9 mouse cellular contexts compared by ENCODE assay signal in the genomic region with DNA sequence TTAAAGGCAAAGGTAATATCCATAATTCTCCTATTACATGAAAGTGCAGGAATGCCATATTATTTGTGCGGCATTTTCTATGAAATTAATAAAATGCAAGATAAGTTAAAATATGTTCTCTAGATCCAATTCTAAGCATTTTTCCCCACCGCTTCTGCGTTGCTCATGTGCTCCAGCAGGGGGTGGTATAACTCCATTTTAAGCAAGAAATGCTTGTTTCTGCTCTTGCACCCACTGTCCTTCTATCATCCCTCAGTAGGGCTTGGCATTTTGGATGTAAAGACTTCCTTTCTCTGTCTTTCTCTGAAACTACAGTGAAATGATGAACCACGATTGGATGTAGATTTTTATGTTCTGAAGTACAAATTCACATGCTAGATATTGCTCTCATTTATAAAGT. TPM values are rescaled to one million over a fixed set of nuclear protein-coding genes. Genes with fewer than 3 reads are reported as not detected.
A peak's percentile ranks its signal among the peaks of the same experiment; 100 is the strongest.
DNase-seq lines count a peak whose midpoint lies in the region; ATAC-seq lines count a peak whose summit lies in the region.
"Had no signal": no experiment of that assay in that cellular context is flagged by ENCODE, and none has a peak within 500 bp of the region (broad histone marks: within the 10 kb centered on the region; RNA-seq: fewer than 3 reads in every experiment).

No protein-coding gene starts in this region.

- H3K4me3 ChIP-seq in heart, embryonic 11.5 days (ENCODE audit: low read depth, low read length), result no peak overlapping the region
- peak overlapping the region; percentile 60 for H3K4me3 ChIP-seq in midbrain, embryonic 12.5 days
- H3K4me3 ChIP-seq: liver, embryonic 15.5 days had no signal

- no peaks in the 10 kb centered on the region for H3K9me3 ChIP-seq in heart, embryonic 11.5 days (replicated peaks; ENCODE audit: control insufficient read depth, low read length)
- no peaks in the 10 kb centered on the region for H3K9me3 ChIP-seq in midbrain, embryonic 12.5 days
- H3K9me3 ChIP-seq: liver, embryonic 15.5 days had no signal

- no peaks in the 10 kb centered on the region for H3K36me3 ChIP-seq in heart, embryonic 11.5 days (ENCODE audit: control insufficient read depth, insufficient read depth, low read length)
- H3K36me3 ChIP-seq in midbrain, embryonic 12.5 days, result no peaks in the 10 kb centered on the region
- H3K36me3 ChIP-seq: liver, embryonic 15.5 days had no signal

- no peak overlapping the region for H3K4me2 ChIP-seq in heart, embryonic 11.5 days
- peak overlapping the region; percentile 61 for H3K4me2 ChIP-seq in midbrain, embryonic 12.5 days (replicated peaks)
- H3K4me2 ChIP-seq: liver, embryonic 15.5 days had no signal

- no peak for ATAC-seq in heart, embryonic 11.5 days (replicated peaks; ENCODE audit: insufficient number of reproducible peaks, low FRiP score, low TSS enrichment)
- ATAC-seq in midbrain, embryonic 12.5 days (ENCODE audit: low FRiP score, low read depth), result no peak
- ATAC-seq in monocyte, adult 5-6 weeks (replicated peaks; ENCODE audit: insufficient number of reproducible peaks, low FRiP score, low TSS enrichment, poor library complexity, severe bottlenecking), result no peak

- no peaks in the 10 kb centered on the region for H3K27me3 ChIP-seq in heart, embryonic 11.5 days (ENCODE audit: control insufficient read depth, insufficient read depth, low read length)
- no peaks in the 10 kb centered on the region for H3K27me3 ChIP-seq in midbrain, embryonic 12.5 days

- 6% methylated on average over 4 of the region's 4 CpGs for WGBS in heart, embryonic 11.5 days (ENCODE audit: insufficient replicate concordance)
- 13% methylated on average over 4 of the region's 4 CpGs for WGBS in midbrain, embryonic 12.5 days

- H3K9ac ChIP-seq in heart, embryonic 11.5 days (ENCODE audit: low read depth, low read length), result no peak overlapping the region
- H3K9ac ChIP-seq in midbrain, embryonic 12.5 days (replicated peaks), result 0 out of 2 replicates have a peak overlapping the region, but pooled peaks have one; percentile 31
- H3K9ac ChIP-seq: liver, embryonic 15.5 days had no signal

- peak; percentile 14 for DNase-seq in heart, adult 8-10 months (ENCODE audit: low spot score)
- peak; percentile 59 for DNase-seq in ES-CJ7 (ENCODE audit: low read depth, low spot score)
- peak; percentile 81 to 87 for DNase-seq in cerebellum, postnatal 10 days
- DNase-seq in frontal cortex, adult 2 months (ENCODE audit: extremely low spot score in 1 of 2, low spot score in 1 of 2), result peak; percentile 74 to 96
- peak; percentile 86 for DNase-seq in layer of hippocampus, adult 9-10 months (ENCODE audit: low spot score)

- H3K4me1 ChIP-seq in heart, embryonic 11.5 days (ENCODE audit: control insufficient read depth, insufficient read depth, low read length), result 0 out of 2 replicates have a peak, but pooled peaks cover 3% of the 10 kb centered on the region
- peaks cover 12% of the 10 kb centered on the region; the same call in 1 of the 2 replicates for H3K4me1 ChIP-seq in midbrain, embryonic 12.5 days
- H3K4me1 ChIP-seq: liver, embryonic 15.5 days had no signal

- no peak overlapping the region for H3K27ac ChIP-seq in heart, embryonic 11.5 days (ENCODE audit: low read depth, low read length)
- peak overlapping the region; percentile 63 for H3K27ac ChIP-seq in midbrain, embryonic 12.5 days (replicated peaks)
- H3K27ac ChIP-seq: liver, embryonic 15.5 days had no signal

RNA-seq across cellular contexts. Expression of gene Ncam2, which starts 1.5 kb away (rescaled TPM):
- under 1 TPM in 2 of 4 experiments, not detected in 2; 0.06 to 0.09 TPM for total RNA-seq in heart, adult 8-10 months (2022)
- 0.04 and 0.30 TPM in 2 replicates for polyA plus RNA-seq in heart, embryonic 11.5 days (2014; fragmentation: Nextera tagmentation; extraction: Ambion mirVana)
- 15.8 and 19.6 TPM in 2 replicates for polyA plus RNA-seq in frontal cortex, adult 2 months (2012; rRNA removed)
- polyA plus RNA-seq in midbrain, embryonic 12.5 days (2016; fragmentation: Nextera tagmentation; extraction: Ambion mirVana), result 7.5 and 9.8 TPM in 2 replicates
- total RNA-seq in monocyte, adult 5-6 weeks (2017), result 0.10 TPM in 1 of 3 replicates, not detected in the others

Comparison
In these comparisons a context has a peak if more than half of its experiments do, and no peak if none do; other contexts are left out.
1. DNase-seq: peak in every context shown above with its lines; median percentile 86 in layer of hippocampus, adult 9-10 months; 85 in frontal cortex, adult 2 months; 84 in cerebellum, postnatal 10 days; 59 in ES-CJ7; 14 in heart, adult 8-10 months.